Mouse (Mus musculus) olfactory bulb, adult 2 months (tissue): ENCODE measurements at regions not wholly inside any gene's neighbourhood (a gene's known extent, or its start where the extent isn't known, plus 50 kb on each side); places are given as distances from the start of the nearest gene placed in this dataset.

Experiments used
- H3K27ac ChIP-seq: fragments of 200-500 bp; 2 replicates; pipeline ENCODE4 v1.5.1; 2012; ENCODE audit warnings: low read depth, low read length; ENCODE audit not compliant: insufficient read depth
- H3K4me1 ChIP-seq: fragments of 200-500 bp; 2 replicates; pipeline ENCODE4 v1.6.1; 2012; ENCODE audit warnings: low read length; ENCODE audit not compliant: control insufficient read depth, insufficient read depth
- H3K4me3 ChIP-seq: fragments of 200-500 bp; 2 replicates; pipeline ENCODE4 v1.5.1; 2012; ENCODE audit warnings: mild to moderate bottlenecking, low read depth, low read length, moderate library complexity; ENCODE audit not compliant: insufficient read depth
- CTCF ChIP-seq: fragments of 200-500 bp; IDR thresholded peaks from 2 replicates; pipeline ENCODE4 v1.5.1; 2012; ENCODE audit warnings: low read depth, mild to moderate bottlenecking, low read length, moderate library complexity; ENCODE audit not compliant: insufficient read depth
- POLR2A ChIP-seq: fragments of 200-500 bp; IDR thresholded peaks from 2 replicates; pipeline ENCODE4 v1.6.1; 2012; ENCODE audit warnings: mild to moderate bottlenecking, low read depth, low read length, moderate library complexity; ENCODE audit not compliant: insufficient read depth
- WGBS: fragments of 180-500 bp; shearing (Covaris S2); methylation state at CpG from one replicate; pipeline ENCODE4 v1.1.7; 2018; 5-methylcytosine and 5-hydroxymethylcytosine counted together

DNA sequence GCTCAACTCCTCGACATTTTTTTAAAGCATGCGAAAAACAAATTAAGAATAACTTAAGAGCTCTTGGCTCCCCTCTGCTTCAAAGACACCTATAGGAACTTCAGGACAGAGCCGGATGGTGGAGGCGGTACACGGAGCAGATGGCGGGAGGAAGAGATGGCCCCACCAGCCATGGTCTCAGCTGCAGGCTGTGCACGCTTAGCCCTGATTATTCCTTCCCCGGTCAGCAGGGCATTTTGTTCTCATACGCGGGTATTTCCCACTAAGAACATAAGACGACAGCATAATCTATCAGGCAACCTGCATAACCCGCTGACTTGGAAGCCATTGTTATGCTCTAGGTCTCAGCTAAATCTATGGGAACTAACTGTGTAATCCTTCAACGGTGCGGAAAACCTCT is 544.8 kb upstream of the Mgmt start:
- Histone ChIP-seq H3K4me1 (no peaks in the 10 kb centered on the region), H3K4me3 (no peak overlapping the region), H3K27ac (no peak overlapping the region)
- TF ChIP-seq CTCF (no peak), POLR2A (no peak)
- 89% methylated on average over 14 of the region's 14 CpGs for WGBS

DNA sequence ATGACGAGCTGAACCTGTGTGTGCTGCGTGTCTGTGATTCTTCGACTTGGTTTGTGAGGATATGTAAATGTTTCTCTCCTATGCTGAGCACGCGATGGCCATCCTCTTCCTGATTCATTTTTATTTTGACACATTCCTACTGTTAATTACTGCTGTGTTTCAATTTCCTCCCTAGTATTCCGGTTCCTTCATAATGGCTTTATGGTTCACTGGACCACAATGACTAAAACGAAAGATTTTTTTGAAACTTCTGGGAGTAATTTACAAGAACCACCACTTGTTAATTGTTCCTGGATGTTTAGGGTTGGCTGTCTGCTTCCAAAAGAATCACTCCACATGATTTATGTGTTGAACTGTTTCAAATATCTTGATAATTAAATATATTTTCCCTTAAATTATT is 537.4 kb upstream of the Mgmt start:
- TF ChIP-seq CTCF = no peak
- no peak for TF ChIP-seq POLR2A
- H3K4me3 ChIP-seq = no peak overlapping the region
- WGBS = 45% methylated on average over 7 of the region's 7 CpGs
- H3K4me1 ChIP-seq = no peaks in the 10 kb centered on the region
- H3K27ac ChIP-seq = no peak overlapping the region

DNA sequence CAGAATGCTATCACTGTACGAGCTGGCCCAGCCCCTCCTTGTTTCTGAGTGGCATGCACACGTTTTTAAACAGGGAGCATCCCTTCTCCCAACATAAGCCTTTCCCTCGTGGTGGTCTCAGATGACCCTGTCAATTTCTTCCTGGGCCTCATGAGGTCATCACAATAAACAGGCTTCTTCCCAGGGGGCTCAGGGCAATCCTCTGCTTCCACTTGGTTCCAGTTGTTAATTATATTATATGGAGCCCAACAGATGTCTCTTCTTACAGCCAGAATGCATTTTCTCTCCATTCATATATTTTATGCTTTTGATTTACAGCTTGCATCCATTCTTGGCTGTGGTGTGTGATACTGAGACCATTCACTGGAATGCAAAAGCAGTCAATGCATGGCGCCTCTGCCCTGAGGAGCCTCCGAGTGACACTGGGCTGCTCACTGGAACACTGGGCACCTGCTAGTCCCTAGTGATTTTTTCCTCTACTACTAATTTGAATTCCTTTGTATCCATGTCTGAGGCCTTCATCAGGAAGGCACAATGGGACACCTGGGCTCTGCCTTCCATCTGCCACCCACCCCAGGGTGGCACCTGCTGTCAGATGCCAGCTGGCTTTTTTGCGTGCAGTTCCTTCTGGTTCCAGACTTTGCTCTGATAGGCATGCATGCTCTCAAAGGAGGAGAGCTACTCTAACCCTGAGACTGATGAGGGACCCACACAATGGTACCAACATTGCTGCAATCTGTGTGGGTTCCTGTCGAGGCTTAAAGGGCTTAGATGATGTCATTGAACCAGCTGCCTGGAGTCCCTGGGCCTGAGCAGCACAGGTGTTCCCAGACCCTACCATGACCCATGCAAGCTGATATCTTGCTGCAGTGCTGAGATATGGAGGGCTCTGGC is 528.8 kb upstream of the Mgmt start:
- H3K4me3 ChIP-seq = no peak overlapping the region
- 73% methylated on average over 7 of the region's 7 CpGs for WGBS
- no peaks in the 10 kb centered on the region for H3K4me1 ChIP-seq
- H3K27ac ChIP-seq = no peak overlapping the region
- no peak for TF ChIP-seq POLR2A
- TF ChIP-seq CTCF = no peak

DNA sequence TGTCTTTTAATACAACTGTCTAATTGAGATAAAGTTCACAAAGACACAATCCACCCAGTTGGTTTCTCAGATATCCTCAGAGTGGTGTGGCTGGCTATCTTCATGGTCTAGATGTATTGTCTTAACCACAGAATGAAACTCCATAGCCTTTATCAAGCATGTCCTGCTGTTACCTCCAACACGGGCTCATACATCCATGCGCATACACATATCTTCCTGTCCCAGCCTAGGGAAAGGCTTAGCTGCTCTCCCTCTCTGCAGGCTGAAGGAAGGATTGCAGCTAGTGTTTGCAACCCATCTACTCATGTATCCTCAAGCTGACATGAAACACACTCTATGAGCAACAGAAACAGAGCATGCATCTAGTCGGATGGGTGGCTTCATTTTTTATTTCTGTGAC is 517.2 kb upstream of the Mgmt start:
- Histone ChIP-seq H3K4me3 (no peak overlapping the region), H3K27ac (no peak overlapping the region), H3K4me1 (no peaks in the 10 kb centered on the region)
- 94% methylated on average over 3 of the region's 3 CpGs for WGBS
- TF ChIP-seq CTCF (no peak), POLR2A (no peak)

DNA sequence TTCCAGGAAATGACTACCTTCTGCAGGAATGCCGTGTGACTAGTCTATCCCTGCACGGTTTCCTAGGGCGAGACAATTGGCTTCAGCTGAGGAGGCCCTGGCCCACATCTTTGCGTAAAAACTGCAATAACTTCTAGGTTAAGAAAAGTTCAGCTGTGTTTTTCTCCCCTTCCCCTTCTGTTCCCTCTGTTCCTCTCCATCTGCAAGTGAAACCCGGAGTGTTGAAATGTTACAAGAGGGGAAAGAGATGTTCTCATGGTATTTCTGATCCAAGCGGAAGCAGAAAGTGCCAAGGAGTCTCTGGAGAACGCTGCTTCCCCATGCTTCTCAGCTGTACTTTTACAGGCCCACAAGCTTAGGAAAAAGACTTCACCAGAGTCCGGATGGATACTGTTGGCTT is 516.7 kb upstream of the Mgmt start:
- Histone ChIP-seq H3K4me3 (no peak overlapping the region), H3K27ac (no peak overlapping the region), H3K4me1 (no peaks in the 10 kb centered on the region)
- TF ChIP-seq CTCF = no peak
- no peak for TF ChIP-seq POLR2A
- WGBS = 82% methylated on average over 8 of the region's 8 CpGs

DNA sequence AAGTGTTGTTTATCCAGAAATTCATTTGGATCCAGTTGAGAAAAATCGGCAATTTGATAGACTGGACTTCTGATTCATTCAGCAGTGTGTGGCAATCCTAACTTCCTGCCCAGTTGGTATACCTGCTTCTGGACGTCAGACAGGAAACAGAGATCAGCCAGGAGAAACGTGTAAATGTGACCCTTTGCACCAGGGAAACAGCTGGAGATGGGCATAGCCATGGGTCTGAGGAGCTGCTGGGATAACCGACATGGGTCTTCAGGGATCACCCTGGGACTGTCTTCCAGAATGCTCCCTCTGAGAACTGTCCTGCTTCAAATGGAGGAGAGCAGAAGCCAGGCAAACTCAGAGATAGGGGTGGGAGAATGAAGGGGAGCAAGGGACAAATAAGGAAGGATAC is 516.1 kb upstream of the Mgmt start:
- no peaks in the 10 kb centered on the region for H3K4me1 ChIP-seq
- WGBS = 87% methylated on average over 4 of the region's 4 CpGs

DNA sequence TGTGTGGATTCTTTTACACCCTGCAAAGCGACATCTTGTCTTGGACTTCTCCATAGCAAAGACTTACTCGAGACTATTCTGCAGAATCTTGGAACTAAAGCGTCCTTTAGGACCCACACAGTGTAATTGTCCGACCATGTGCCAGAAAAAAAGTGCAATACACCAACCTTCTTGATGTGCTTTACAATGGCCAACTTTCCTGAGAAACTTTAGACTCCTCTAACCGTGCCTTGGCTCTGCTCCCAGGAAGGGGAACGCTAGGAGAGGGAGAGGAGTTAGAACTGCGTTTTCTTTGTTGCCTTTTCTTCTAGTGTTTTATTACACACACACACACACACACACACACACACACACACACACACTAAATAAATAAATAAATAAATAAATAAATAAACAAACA is 515.1 kb upstream of the Mgmt start:
- H3K27ac ChIP-seq = no peak overlapping the region
- H3K4me1 ChIP-seq = no peaks in the 10 kb centered on the region
- no peak overlapping the region for H3K4me3 ChIP-seq
- 57% methylated on average over 7 of the region's 7 CpGs for WGBS
- TF ChIP-seq POLR2A (no peak), CTCF (no peak)

More for the DNA sequence above, 516.1 kb upstream of the Mgmt start:
- Histone ChIP-seq H3K27ac (no peak overlapping the region), H3K4me3 (no peak overlapping the region)
- TF ChIP-seq CTCF (no peak), POLR2A (no peak)

DNA sequence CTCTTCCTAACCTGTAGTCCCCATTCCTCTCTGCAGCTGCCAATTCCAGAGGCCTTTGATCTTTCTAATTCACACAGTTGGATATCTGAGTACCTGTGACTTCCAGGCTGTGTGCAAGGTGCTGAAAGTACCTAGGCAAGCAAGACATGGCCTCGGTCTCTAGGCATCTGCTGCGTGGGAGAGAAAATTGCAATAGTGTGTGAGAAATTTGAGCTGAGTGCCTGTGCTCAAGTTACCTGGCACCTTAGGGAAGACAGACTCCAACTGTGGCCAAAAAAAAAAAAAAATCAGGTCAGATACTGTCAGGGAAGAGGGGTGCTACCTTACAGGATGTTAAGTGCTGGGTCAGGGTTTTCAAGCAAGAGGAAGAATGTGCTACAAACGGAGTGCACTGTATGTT is 514.7 kb upstream of the Mgmt start:
- no peak overlapping the region for H3K27ac ChIP-seq
- WGBS = 78% methylated on average over 3 of the region's 3 CpGs
- TF ChIP-seq POLR2A (no peak), CTCF (no peak)
- no peak overlapping the region for H3K4me3 ChIP-seq
- H3K4me1 ChIP-seq = no peaks in the 10 kb centered on the region

DNA sequence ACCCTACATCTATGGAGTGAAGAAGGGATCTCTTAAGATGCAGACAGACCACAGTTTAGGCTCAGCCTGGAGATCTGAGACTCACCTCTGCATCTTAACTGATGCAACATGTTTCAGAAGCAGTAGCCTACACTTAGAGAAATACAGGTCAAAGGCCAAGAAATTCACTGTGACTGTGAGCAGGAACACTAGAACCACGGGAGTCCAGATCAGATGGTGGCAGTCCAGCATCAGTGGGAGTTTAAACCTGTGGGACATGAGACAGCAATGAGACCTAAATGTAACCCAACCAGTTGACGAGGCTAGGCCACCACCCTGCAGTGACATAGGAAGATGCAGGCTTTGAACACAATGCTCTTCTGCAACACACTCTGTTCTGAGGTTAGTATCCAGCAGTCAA is 511.1 kb upstream of the Mgmt start:
- H3K4me1 ChIP-seq = no peaks in the 10 kb centered on the region
- 95% methylated on average over 2 of the region's 2 CpGs for WGBS
- TF ChIP-seq CTCF (no peak), POLR2A (no peak)
- H3K4me3 ChIP-seq = no peak overlapping the region
- H3K27ac ChIP-seq = no peak overlapping the region
